Mouse (Mus musculus) adrenal gland, postnatal 36 days (tissue): Measurements from ENCODE around the gene Tcte2. TPM values are rescaled to one million over a fixed set of nuclear protein-coding genes. Genes with fewer than 3 reads are reported as not detected.

Experiments
- DNase-seq, 2 experiments: peaks; one replicate each; pipeline ENCODE4 v3.0.0; 2021; ENCODE audit warnings: mixed read lengths in 1 of 2
- total RNA-seq, 2 experiments: library from RNA; stranded (reverse); gene quantifications; 2 replicates each; pipeline ENCODE4 v1.2.3; 2021

Gene Tcte2
- total RNA-seq, 2 experiments from 2014 or later = 3.0 to 5.5 TPM

GRCm38 (mm10) chr17:13745373-13745772 is 16.3 kb downstream of the Tcte2 start:
- DNase-seq = no peak

- peak; percentile 44 to 63 for DNase-seq
These were observed 16.8 kb downstream of the Tcte2 start for GRCm38 (mm10) chr17:13744824-13745223.

- no peak for DNase-seq
These were observed 17.4 kb downstream of the Tcte2 start for GRCm38 (mm10) chr17:13744219-13744618.

- peak in 1 of 2 experiments; percentile 25 for DNase-seq
These were observed 17.9 kb downstream of the Tcte2 start for GRCm38 (mm10) chr17:13743709-13744079.

GRCm38 (mm10) chr17:13742941-13743708 is 18.5 kb downstream of the Tcte2 start:
- no peak for DNase-seq

- DNase-seq = no peak
These were observed 19.3 kb downstream of the Tcte2 start for GRCm38 (mm10) chr17:13742334-13742733.

- no peak for DNase-seq
These were observed 20.0 kb downstream of the Tcte2 start for GRCm38 (mm10) chr17:13741611-13742010.

GRCm38 (mm10) chr17:13740796-13741195 is 20.8 kb downstream of the Tcte2 start:
- no peak for DNase-seq

- DNase-seq = no peak
These were observed 21.6 kb downstream of the Tcte2 start for GRCm38 (mm10) chr17:13739981-13740380.

GRCm38 (mm10) chr17:13738916-13739315 is 22.7 kb downstream of the Tcte2 start:
- no peak for DNase-seq

GRCm38 (mm10) chr17:13738121-13738776 is 23.4 kb downstream of the Tcte2 start:
- no peak for DNase-seq

- DNase-seq = no peak
These were observed 24.3 kb downstream of the Tcte2 start for GRCm38 (mm10) chr17:13737336-13737735.

- peak; percentile 44 to 58 for DNase-seq
These were observed 25.8 kb downstream of the Tcte2 start for GRCm38 (mm10) chr17:13735803-13736282.

- no peak for DNase-seq
These were observed 26.6 kb downstream of the Tcte2 start for GRCm38 (mm10) chr17:13735057-13735456.

GRCm38 (mm10) chr17:13733971-13734370 is 27.7 kb downstream of the Tcte2 start:
- no peak for DNase-seq

- DNase-seq = no peak
These were observed 28.9 kb downstream of the Tcte2 start for GRCm38 (mm10) chr17:13732685-13733084.

- no peak for DNase-seq
These were observed 29.9 kb downstream of the Tcte2 start for GRCm38 (mm10) chr17:13731727-13732112.

GRCm38 (mm10) chr17:13730980-13731726 is 30.5 kb downstream of the Tcte2 start:
- DNase-seq = no peak

GRCm38 (mm10) chr17:13726832-13727355 is 34.7 kb downstream of the Tcte2 start:
- DNase-seq = no peak

- DNase-seq = no peak
These were observed 36.5 kb downstream of the Tcte2 start for GRCm38 (mm10) chr17:13725004-13725550.

GRCm38 (mm10) chr17:13722434-13722833 is 39.2 kb downstream of the Tcte2 start:
- DNase-seq = no peak

GRCm38 (mm10) chr17:13721372-13721771 is 40.3 kb downstream of the Tcte2 start:
- peak; percentile 64 to 68 for DNase-seq
